Mouse (Mus musculus): Measurements from ENCODE around the gene Crybg1. TPM values are rescaled to one million over a fixed set of nuclear protein-coding genes. Genes with fewer than 3 reads are reported as not detected.
A peak's percentile ranks its signal among the peaks of the same experiment; 100 is the strongest.

The Crybg1 gene
- polyA plus RNA-seq, 1 experiment: 14.8 TPM

DNA sequence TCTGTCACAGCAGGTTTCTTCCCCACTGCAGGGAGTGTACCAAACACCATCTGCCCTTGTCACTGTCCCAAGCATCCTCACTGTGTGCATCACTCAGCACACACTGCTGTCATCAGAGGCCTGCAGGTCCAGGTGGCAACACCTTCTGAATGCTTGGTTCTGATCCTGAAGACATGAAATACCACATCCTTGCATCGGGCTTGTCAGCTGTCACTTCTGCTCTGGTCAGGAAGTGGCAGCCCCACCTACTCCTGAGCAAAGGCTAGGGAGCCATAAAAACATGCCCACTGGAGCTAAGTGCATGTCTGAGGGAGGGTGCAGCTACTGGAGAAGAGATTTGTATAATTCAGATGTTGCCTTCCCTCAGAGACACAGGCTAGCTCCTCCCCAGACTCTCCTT lies 168.6 kb downstream of the Crybg1 start:
- peak overlapping the region; percentile 76 for H3K27ac ChIP-seq (ENCODE audit: insufficient read depth, low read depth, low read length)
- 15% methylated on average over 1 of the region's 1 CpGs for WGBS
- H3K36me3 ChIP-seq (ENCODE audit: control insufficient read depth, insufficient read depth, low read length): peaks cover 7% of the 10 kb centered on the region
- no peak overlapping the region for H3K4me3 ChIP-seq (ENCODE audit: low read depth, low read length)
- TF ChIP-seq CTCF (IDR thresholded peaks at IDR 0.05; ENCODE audit: extremely low read depth, insufficient read length, insufficient replicate concordance, low read depth, low read length): no peak
- no peak for TF ChIP-seq POLR2A (IDR thresholded peaks at IDR 0.05; ENCODE audit: low read depth, low read length)
- no peaks in the 10 kb centered on the region for H3K27me3 ChIP-seq (ENCODE audit: control insufficient read depth, insufficient read depth, low read length)
- peaks cover 27% of the 10 kb centered on the region for H3K4me1 ChIP-seq (ENCODE audit: control insufficient read depth, insufficient read depth, insufficient read length, low read length)

DNA sequence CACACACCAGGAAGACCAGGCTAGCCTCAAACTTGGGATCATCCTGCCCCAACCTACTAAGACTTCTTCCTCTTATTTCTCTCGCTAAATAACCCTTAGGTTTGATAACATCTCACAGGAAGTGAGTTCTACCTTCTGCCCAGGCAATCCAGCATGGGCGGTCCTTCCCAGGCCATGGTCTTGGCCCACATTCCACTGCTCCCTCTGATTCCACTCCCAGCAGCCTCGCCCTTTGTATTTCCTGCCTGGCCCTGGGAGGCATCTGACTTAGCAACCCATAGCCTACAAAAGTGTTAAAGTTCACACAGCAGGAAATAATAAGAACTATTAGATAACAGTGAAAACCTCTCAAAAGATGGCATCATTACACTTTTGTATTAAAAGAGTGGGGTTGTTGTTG lies 171.3 kb downstream of the Crybg1 start:
- peaks cover 23% of the 10 kb centered on the region for H3K36me3 ChIP-seq (ENCODE audit: control insufficient read depth, insufficient read depth, low read length)

DNA sequence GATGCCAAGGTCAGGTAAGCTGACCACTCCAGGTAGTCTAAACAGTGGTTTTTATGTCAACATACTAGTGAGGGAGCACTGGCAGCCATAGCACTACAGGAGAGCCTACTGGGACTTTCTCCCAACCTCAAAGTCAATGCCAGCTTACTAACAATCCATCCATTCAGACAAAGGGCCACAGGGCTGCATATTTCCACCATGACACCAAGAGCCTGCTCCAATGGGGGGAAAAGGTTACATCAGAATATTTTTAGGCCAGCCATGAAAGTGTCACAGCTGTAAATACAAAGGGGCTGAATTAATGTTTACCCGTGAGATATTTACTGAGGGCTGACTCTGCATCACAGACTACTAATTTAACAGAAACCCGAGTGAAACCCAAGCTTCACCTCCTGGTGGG lies 175.4 kb downstream of the Crybg1 start:
- WGBS: 68% methylated on average over 2 of the region's 2 CpGs
- H3K36me3 ChIP-seq (ENCODE audit: control insufficient read depth, insufficient read depth, low read length): peaks cover 37% of the 10 kb centered on the region

More for the DNA sequence above, 171.3 kb downstream of the Crybg1 start:
- no peak for TF ChIP-seq CTCF (IDR thresholded peaks at IDR 0.05; ENCODE audit: extremely low read depth, insufficient read length, insufficient replicate concordance, low read depth, low read length)
- TF ChIP-seq POLR2A (IDR thresholded peaks at IDR 0.05; ENCODE audit: low read depth, low read length): no peak
- H3K27ac ChIP-seq (ENCODE audit: insufficient read depth, low read depth, low read length): peak overlapping the region; percentile 82
- 23% methylated on average over 3 of the region's 3 CpGs for WGBS
- H3K4me1 ChIP-seq (ENCODE audit: control insufficient read depth, insufficient read depth, insufficient read length, low read length): peaks cover 22% of the 10 kb centered on the region
- no peaks in the 10 kb centered on the region for H3K27me3 ChIP-seq (ENCODE audit: control insufficient read depth, insufficient read depth, low read length)
- H3K4me3 ChIP-seq (ENCODE audit: low read depth, low read length): no peak overlapping the region

DNA sequence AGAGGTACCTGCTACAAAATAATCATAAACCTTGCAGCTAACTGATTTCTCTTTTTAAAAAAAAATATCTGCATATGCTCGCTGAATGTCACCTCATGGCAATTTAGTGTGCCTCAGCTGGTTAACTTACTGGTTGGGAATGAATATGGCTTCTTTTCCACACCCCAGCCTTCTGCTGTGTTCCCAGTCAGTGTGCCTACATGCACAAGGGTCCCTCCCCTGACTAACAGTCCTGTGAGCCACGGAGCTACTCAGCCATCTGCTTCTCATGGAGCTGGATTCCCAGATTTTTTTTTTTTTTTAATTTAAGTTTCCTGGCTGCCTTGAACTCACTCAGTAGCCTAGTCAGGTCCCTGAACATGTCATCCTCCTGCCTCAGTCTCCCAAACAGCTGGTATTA lies 183.7 kb downstream of the Crybg1 start:
- H3K27me3 ChIP-seq (ENCODE audit: control insufficient read depth, insufficient read depth, low read length): no peaks in the 10 kb centered on the region
- H3K4me3 ChIP-seq (ENCODE audit: low read depth, low read length): no peak overlapping the region
- H3K36me3 ChIP-seq (ENCODE audit: control insufficient read depth, insufficient read depth, low read length): peaks cover 59% of the 10 kb centered on the region
- no peaks in the 10 kb centered on the region; the same call in 1 of the 2 replicates for H3K4me1 ChIP-seq (ENCODE audit: control insufficient read depth, insufficient read depth, insufficient read length, low read length)
- WGBS: 78% methylated on average over 2 of the region's 2 CpGs
- H3K27ac ChIP-seq (ENCODE audit: insufficient read depth, low read depth, low read length): no peak overlapping the region
- TF ChIP-seq POLR2A (IDR thresholded peaks at IDR 0.05; ENCODE audit: low read depth, low read length) (no peak), CTCF (IDR thresholded peaks at IDR 0.05; ENCODE audit: extremely low read depth, insufficient read length, insufficient replicate concordance, low read depth, low read length) (no peak)

More for the DNA sequence above, 175.4 kb downstream of the Crybg1 start:
- H3K27me3 ChIP-seq (ENCODE audit: control insufficient read depth, insufficient read depth, low read length): no peaks in the 10 kb centered on the region
- peaks cover 3% of the 10 kb centered on the region; the same call in 1 of the 2 replicates for H3K4me1 ChIP-seq (ENCODE audit: control insufficient read depth, insufficient read depth, insufficient read length, low read length)
- TF ChIP-seq CTCF (IDR thresholded peaks at IDR 0.05; ENCODE audit: extremely low read depth, insufficient read length, insufficient replicate concordance, low read depth, low read length) (no peak), POLR2A (IDR thresholded peaks at IDR 0.05; ENCODE audit: low read depth, low read length) (no peak)
- no peak overlapping the region for H3K27ac ChIP-seq (ENCODE audit: insufficient read depth, low read depth, low read length)
- no peak overlapping the region for H3K4me3 ChIP-seq (ENCODE audit: low read depth, low read length)

DNA sequence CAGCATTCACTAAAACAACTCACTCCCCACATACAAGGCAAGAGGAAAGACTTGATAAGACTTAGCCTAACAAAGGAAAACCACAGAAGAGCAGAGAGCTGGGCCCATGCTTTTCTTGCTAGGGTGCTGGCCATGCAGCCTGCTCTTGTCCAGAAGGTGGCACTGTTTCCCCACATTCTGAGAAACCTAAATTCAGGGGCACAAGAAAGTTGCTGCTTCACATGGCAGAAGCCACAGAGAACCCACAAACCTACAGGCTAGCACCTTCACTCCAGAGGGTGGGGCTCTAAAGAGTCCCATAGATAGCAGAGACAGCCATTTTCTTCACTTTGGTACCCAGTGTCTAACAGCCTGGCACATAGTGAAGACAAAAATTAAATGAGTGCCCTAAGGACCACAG lies 194.7 kb downstream of the Crybg1 start:
- H3K27me3 ChIP-seq (ENCODE audit: control insufficient read depth, insufficient read depth, low read length): no peaks in the 10 kb centered on the region
- no peak overlapping the region for H3K27ac ChIP-seq (ENCODE audit: insufficient read depth, low read depth, low read length)
- H3K4me1 ChIP-seq (ENCODE audit: control insufficient read depth, insufficient read depth, insufficient read length, low read length): no peaks in the 10 kb centered on the region
- H3K4me3 ChIP-seq (ENCODE audit: low read depth, low read length): no peak overlapping the region
- H3K36me3 ChIP-seq (ENCODE audit: control insufficient read depth, insufficient read depth, low read length): peaks cover 62% of the 10 kb centered on the region
- peak; percentile 91; the same call in 1 of the 2 replicates for TF ChIP-seq CTCF (IDR thresholded peaks at IDR 0.05; ENCODE audit: extremely low read depth, insufficient read length, insufficient replicate concordance, low read depth, low read length)
- TF ChIP-seq POLR2A (IDR thresholded peaks at IDR 0.05; ENCODE audit: low read depth, low read length): no peak

DNA sequence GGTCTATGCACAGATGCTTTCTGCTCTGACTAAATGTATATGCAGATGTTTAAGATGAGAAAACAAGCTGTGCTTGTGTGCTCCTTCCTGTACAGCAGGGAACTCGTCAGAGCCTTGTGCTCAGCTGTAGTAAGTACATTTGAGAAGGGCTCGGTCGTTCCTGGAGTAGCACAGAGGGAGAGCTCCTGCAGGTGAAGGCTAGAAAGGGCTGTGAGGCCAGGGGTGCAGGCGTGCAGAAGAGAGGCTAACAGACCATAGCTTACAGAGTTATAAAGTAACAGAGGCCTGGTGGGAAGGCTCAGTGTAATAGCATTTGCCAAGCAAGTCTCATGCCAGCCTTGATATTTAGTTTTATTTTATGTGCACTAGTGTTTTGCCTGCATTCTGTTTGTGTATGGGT lies 203.2 kb downstream of the Crybg1 start:
- TF ChIP-seq CTCF (IDR thresholded peaks at IDR 0.05; ENCODE audit: extremely low read depth, insufficient read length, insufficient replicate concordance, low read depth, low read length) (no peak), POLR2A (IDR thresholded peaks at IDR 0.05; ENCODE audit: low read depth, low read length) (no peak)
- WGBS: 90% methylated on average over 4 of the region's 4 CpGs
- H3K27me3 ChIP-seq (ENCODE audit: control insufficient read depth, insufficient read depth, low read length): no peaks in the 10 kb centered on the region
- H3K36me3 ChIP-seq (ENCODE audit: control insufficient read depth, insufficient read depth, low read length): peaks cover 24% of the 10 kb centered on the region
- no peak overlapping the region for H3K4me3 ChIP-seq (ENCODE audit: low read depth, low read length)
- peaks cover 6% of the 10 kb centered on the region; the same call in 1 of the 2 replicates for H3K4me1 ChIP-seq (ENCODE audit: control insufficient read depth, insufficient read depth, insufficient read length, low read length)
- no peak overlapping the region for H3K27ac ChIP-seq (ENCODE audit: insufficient read depth, low read depth, low read length)

DNA sequence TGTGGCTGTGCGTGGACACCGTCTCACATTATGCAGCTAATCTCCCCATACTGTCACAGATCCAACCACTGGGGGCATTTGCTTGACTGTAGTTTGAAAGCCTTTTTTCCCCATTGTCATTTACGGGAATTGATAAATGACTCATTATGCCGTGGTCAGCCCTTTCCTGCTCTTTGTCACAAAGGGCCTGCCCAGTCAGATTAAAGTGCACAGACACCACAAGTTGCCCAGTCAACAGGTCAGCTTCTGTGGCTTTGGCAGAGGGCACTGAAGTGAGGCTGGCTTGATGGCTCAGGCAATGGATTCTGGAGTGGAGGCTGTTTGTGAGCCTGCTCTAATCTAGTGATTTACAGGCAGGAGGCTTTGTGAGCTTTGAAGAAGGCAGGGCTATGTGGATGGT lies 204.9 kb downstream of the Crybg1 start:
- Histone ChIP-seq H3K36me3 (ENCODE audit: control insufficient read depth, insufficient read depth, low read length) (peaks cover 14% of the 10 kb centered on the region), H3K4me1 (ENCODE audit: control insufficient read depth, insufficient read depth, insufficient read length, low read length) (peaks cover 6% of the 10 kb centered on the region; the same call in 1 of the 2 replicates), H3K4me3 (ENCODE audit: low read depth, low read length) (no peak overlapping the region), H3K27me3 (ENCODE audit: control insufficient read depth, insufficient read depth, low read length) (no peaks in the 10 kb centered on the region), H3K27ac (ENCODE audit: insufficient read depth, low read depth, low read length) (no peak overlapping the region)
- TF ChIP-seq POLR2A (IDR thresholded peaks at IDR 0.05; ENCODE audit: low read depth, low read length): no peak
- TF ChIP-seq CTCF (IDR thresholded peaks at IDR 0.05; ENCODE audit: extremely low read depth, insufficient read length, insufficient replicate concordance, low read depth, low read length): no peak
- 76% methylated on average over 4 of the region's 4 CpGs for WGBS

All from small intestine, adult 2 months (tissue).